Mouse (Mus musculus) embryonic facial prominence, embryonic 13.5 days (tissue): ENCODE data around the gene Ctbp2. TPM values are rescaled to one million over a fixed set of nuclear protein-coding genes. Genes with fewer than 3 reads are reported as not detected.
"Not testable (repeated sequence)": the region's sequence is repeated elsewhere in the genome, so short reads cannot be mapped to it uniquely, and the experiment has no call there.

Source experiments
- ATAC-seq: fragments of 200-750 bp; cut with Nextera tagmentation; 2 replicates; pipeline ENCODE4 v1.8.0; 2017; ENCODE audit warnings: low read depth; ENCODE audit not compliant: insufficient number of reproducible peaks, insufficient read depth, low FRiP score, low TSS enrichment
- H3K27ac ChIP-seq: fragments of 300-500 bp; sonication (generic); 2 replicates; pipeline ENCODE4 v1.5.1; 2015; ENCODE audit warnings: moderate library complexity, mild to moderate bottlenecking, inconsistent platforms
- H3K27me3 ChIP-seq: fragments of 300-500 bp; sonication (generic); 2 replicates; pipeline ENCODE4 v1.6.1; 2015; ENCODE audit warnings: mild to moderate bottlenecking, inconsistent platforms
- H3K36me3 ChIP-seq: fragments of 300-500 bp; sonication (generic); 2 replicates; pipeline ENCODE4 v1.6.1; 2015; ENCODE audit warnings: mild to moderate bottlenecking, inconsistent platforms
- H3K4me1 ChIP-seq: fragments of 300-500 bp; sonication (generic); 2 replicates; pipeline ENCODE4 v1.6.1; 2015; ENCODE audit warnings: inconsistent platforms
- H3K4me2 ChIP-seq: fragments of 300-500 bp; sonication (generic); 2 replicates; pipeline ENCODE4 v1.6.1; 2015; ENCODE audit warnings: moderate library complexity, mild to moderate bottlenecking, inconsistent platforms
- H3K4me3 ChIP-seq: fragments of 300-500 bp; sonication (generic); 2 replicates; pipeline ENCODE4 v1.5.1; 2015; ENCODE audit warnings: mild to moderate bottlenecking, inconsistent platforms
- H3K9ac ChIP-seq: fragments of 300-500 bp; sonication (generic); 2 replicates; pipeline ENCODE4 v1.6.1; 2015; ENCODE audit warnings: mild to moderate bottlenecking, inconsistent platforms
- H3K9me3 ChIP-seq: fragments of 300-500 bp; sonication (generic); 2 replicates; pipeline ENCODE4 v1.6.1; 2016; ENCODE audit warnings: inconsistent platforms
- WGBS: fragments of 180-500 bp; shearing (Covaris S2); methylation state at CpG from one replicate; pipeline ENCODE4 v1.1.7; 2015; ENCODE audit warnings: mixed read lengths; 5-methylcytosine and 5-hydroxymethylcytosine counted together
- polyA plus RNA-seq: library from polyadenylated mRNA; unstranded; fragments of >200 nt; fragmentation: Nextera tagmentation; extraction: Ambion mirVana; gene quantifications from 2 replicates; pipeline ENCODE4 v1.2.1, GENCODE M21; 2015

The Ctbp2 gene
- polyA plus RNA-seq, 1 experiment from 2014 or later: 93.4 TPM

- peaks cover 51% of the 10 kb centered on the region for H3K4me1 ChIP-seq
- no peaks in the 10 kb centered on the region for H3K27me3 ChIP-seq
- no peak for ATAC-seq
- H3K4me2 ChIP-seq: no peak overlapping the region
- peaks cover 18% of the 10 kb centered on the region; the same call in 1 of the 2 replicates for H3K36me3 ChIP-seq
- no peak overlapping the region for H3K27ac ChIP-seq
- H3K9ac ChIP-seq: no peak overlapping the region; the same call in 1 of the 2 replicates
- no peaks in the 10 kb centered on the region for H3K9me3 ChIP-seq
- H3K4me3 ChIP-seq: no peak overlapping the region
- 78% methylated on average over 12 of the region's 12 CpGs for WGBS
Observed at GRCm38 (mm10) chr7:133098118-133098793, 25.9 kb downstream of the Ctbp2 start.

GRCm38 (mm10) chr7:133095610-133096009 lies 28.5 kb downstream of the Ctbp2 start:
- Histone ChIP-seq H3K36me3 (peaks cover 14% of the 10 kb centered on the region; the same call in 1 of the 2 replicates), H3K4me1 (peaks cover 64% of the 10 kb centered on the region)
- not testable (repeated sequence) for H3K27ac ChIP-seq, H3K4me2 ChIP-seq, H3K4me3 ChIP-seq, H3K9ac ChIP-seq, H3K27me3 ChIP-seq, H3K9me3 ChIP-seq, ATAC-seq
- WGBS: 76% methylated on average over 7 of the region's 7 CpGs

GRCm38 (mm10) chr7:133094711-133095495 lies 29.3 kb downstream of the Ctbp2 start:
- WGBS: 58% methylated on average over 9 of the region's 9 CpGs
- Histone ChIP-seq H3K9ac (no peak overlapping the region), H3K4me3 (no peak overlapping the region), H3K4me1 (peaks cover 65% of the 10 kb centered on the region), H3K27me3 (no peaks in the 10 kb centered on the region), H3K36me3 (peaks cover 14% of the 10 kb centered on the region; the same call in 1 of the 2 replicates), H3K27ac (peak overlapping the region; percentile 60; the same call in 1 of the 2 replicates), H3K9me3 (no peaks in the 10 kb centered on the region), H3K4me2 (no peak overlapping the region)
- no peak for ATAC-seq

GRCm38 (mm10) chr7:133094161-133094560 lies 30.0 kb downstream of the Ctbp2 start:
- H3K4me2 ChIP-seq: no peak overlapping the region
- ATAC-seq: no peak

GRCm38 (mm10) chr7:133093731-133094130 lies 30.4 kb downstream of the Ctbp2 start:
- ATAC-seq: no peak
- peaks cover 65% of the 10 kb centered on the region for H3K4me1 ChIP-seq
- H3K9ac ChIP-seq: no peak overlapping the region
- H3K27me3 ChIP-seq: no peaks in the 10 kb centered on the region
- 63% methylated on average over 5 of the region's 5 CpGs for WGBS
- peak overlapping the region; percentile 60 for H3K27ac ChIP-seq
- H3K9me3 ChIP-seq: no peaks in the 10 kb centered on the region
- H3K4me2 ChIP-seq: no peak overlapping the region
- H3K4me3 ChIP-seq: no peak overlapping the region
- H3K36me3 ChIP-seq: peaks cover 14% of the 10 kb centered on the region; the same call in 1 of the 2 replicates

More at GRCm38 (mm10) chr7:133094161-133094560, 30.0 kb downstream of the Ctbp2 start:
- Histone ChIP-seq H3K9me3 (no peaks in the 10 kb centered on the region), H3K36me3 (peaks cover 14% of the 10 kb centered on the region; the same call in 1 of the 2 replicates), H3K9ac (no peak overlapping the region), H3K27ac (peak overlapping the region; percentile 60), H3K4me1 (peaks cover 65% of the 10 kb centered on the region), H3K4me3 (no peak overlapping the region), H3K27me3 (no peaks in the 10 kb centered on the region)
- 26% methylated on average over 3 of the region's 3 CpGs for WGBS

- ATAC-seq: no peak
- no peak overlapping the region for H3K4me2 ChIP-seq
- H3K4me1 ChIP-seq: peaks cover 63% of the 10 kb centered on the region
- peak overlapping the region; percentile 21; the same call in 1 of the 2 replicates for H3K9ac ChIP-seq
- H3K9me3 ChIP-seq: no peaks in the 10 kb centered on the region
- H3K27me3 ChIP-seq: no peaks in the 10 kb centered on the region
- WGBS: 90% methylated on average over 4 of the region's 4 CpGs
- no peak overlapping the region for H3K4me3 ChIP-seq
- H3K36me3 ChIP-seq: peaks cover 8% of the 10 kb centered on the region; the same call in 1 of the 2 replicates
- no peak overlapping the region for H3K27ac ChIP-seq
Observed at GRCm38 (mm10) chr7:133090641-133091040, 33.5 kb downstream of the Ctbp2 start.

- Histone ChIP-seq H3K27ac (no peak overlapping the region; the same call in 1 of the 2 replicates), H3K27me3 (no peaks in the 10 kb centered on the region), H3K9me3 (no peaks in the 10 kb centered on the region), H3K4me1 (peaks cover 56% of the 10 kb centered on the region), H3K9ac (no peak overlapping the region), H3K4me3 (no peak overlapping the region), H3K4me2 (no peak overlapping the region), H3K36me3 (0 out of 2 replicates have a peak, but pooled peaks cover 8% of the 10 kb centered on the region)
- ATAC-seq: no peak
- 73% methylated on average over 11 of the region's 11 CpGs for WGBS
Observed at GRCm38 (mm10) chr7:133089621-133090260, 34.4 kb downstream of the Ctbp2 start.

- ATAC-seq: no peak
- 29% methylated on average over 11 of the region's 11 CpGs for WGBS
- H3K4me3 ChIP-seq: no peak overlapping the region
- H3K9ac ChIP-seq: peak overlapping the region; percentile 32; the same call in 1 of the 2 replicates
- peak overlapping the region; percentile 75 for H3K27ac ChIP-seq
- H3K4me1 ChIP-seq: peaks cover 47% of the 10 kb centered on the region
- no peaks in the 10 kb centered on the region for H3K9me3 ChIP-seq
- H3K36me3 ChIP-seq: peaks cover 8% of the 10 kb centered on the region; the same call in 1 of the 2 replicates
- peak overlapping the region; percentile 12 for H3K4me2 ChIP-seq
- no peaks in the 10 kb centered on the region for H3K27me3 ChIP-seq
Observed at GRCm38 (mm10) chr7:133088830-133089261, 35.3 kb downstream of the Ctbp2 start.

- H3K27ac ChIP-seq: peak overlapping the region; percentile 75
- peak overlapping the region; percentile 12 for H3K4me2 ChIP-seq
- ATAC-seq: no peak
Observed at GRCm38 (mm10) chr7:133088411-133088810, 35.7 kb downstream of the Ctbp2 start.

GRCm38 (mm10) chr7:133085408-133085807 lies 38.7 kb downstream of the Ctbp2 start:
- H3K4me2 ChIP-seq: no peak overlapping the region
- peaks cover 11% of the 10 kb centered on the region for H3K36me3 ChIP-seq
- no peak overlapping the region for H3K9ac ChIP-seq
- H3K4me1 ChIP-seq: peaks cover 35% of the 10 kb centered on the region
- H3K9me3 ChIP-seq: no peaks in the 10 kb centered on the region
- no peak for ATAC-seq
- H3K4me3 ChIP-seq: no peak overlapping the region
- 88% methylated on average over 3 of the region's 3 CpGs for WGBS
- no peak overlapping the region for H3K27ac ChIP-seq
- H3K27me3 ChIP-seq: no peaks in the 10 kb centered on the region

More at GRCm38 (mm10) chr7:133088411-133088810, 35.7 kb downstream of the Ctbp2 start:
- 49% methylated on average over 4 of the region's 4 CpGs for WGBS
- no peak overlapping the region for H3K4me3 ChIP-seq
- H3K36me3 ChIP-seq: peaks cover 8% of the 10 kb centered on the region; the same call in 1 of the 2 replicates
- H3K9ac ChIP-seq: peak overlapping the region; percentile 32; the same call in 1 of the 2 replicates
- H3K27me3 ChIP-seq: no peaks in the 10 kb centered on the region
- H3K4me1 ChIP-seq: peaks cover 43% of the 10 kb centered on the region
- H3K9me3 ChIP-seq: no peaks in the 10 kb centered on the region
